Mouse (Mus musculus) urinary bladder, adult 2 months (tissue): ENCODE results near the gene Mdk. TPM values are rescaled to one million over a fixed set of nuclear protein-coding genes. Genes with fewer than 3 reads are reported as not detected.

Experiments used
- DNase-seq: peaks from one replicate; pipeline ENCODE4 v3.0.0; 2022; ENCODE audit warnings: low spot score
- polyA plus RNA-seq: library from polyadenylated mRNA; depleted of rRNA; stranded (reverse); fragments of >200 nt; gene quantifications from 2 replicates; pipeline ENCODE4 v1.2.3, GENCODE M21; 2012; rRNA removed

The Mdk gene
- polyA plus RNA-seq, result 34.7 and 37.5 TPM in 2 replicates

DNA sequence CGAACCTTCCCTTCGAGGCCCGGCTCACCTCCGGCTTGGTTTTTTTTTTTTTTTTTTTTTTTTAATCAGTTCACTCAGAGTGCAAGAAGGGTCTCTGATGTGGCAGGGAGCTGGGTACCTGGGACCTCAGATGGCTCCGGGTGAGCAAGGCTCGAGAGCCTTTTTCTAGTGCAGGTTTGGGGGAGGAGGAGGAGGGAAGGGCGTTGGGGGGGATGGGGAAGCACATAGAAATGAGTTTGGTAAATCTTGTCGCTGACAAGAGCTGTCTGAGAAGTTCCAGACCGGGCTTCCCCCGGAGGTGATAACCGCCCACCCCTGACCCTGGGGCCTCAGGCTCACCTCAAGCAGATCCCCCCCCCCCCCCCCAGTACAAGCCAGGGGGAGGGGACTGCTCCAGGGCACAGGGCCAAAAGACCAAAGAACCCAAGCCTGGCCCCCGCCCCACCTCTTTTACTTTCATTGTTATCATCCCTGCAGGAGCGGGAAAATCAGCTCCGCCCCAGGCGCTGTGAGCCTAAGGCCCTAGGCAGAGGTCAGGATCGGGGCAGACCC is at the start of gene Mdk:
Gene Mdk (minus strand): TSS at position 138 of the 552 bp plus-strand sequence.
- no peak for DNase-seq

DNA sequence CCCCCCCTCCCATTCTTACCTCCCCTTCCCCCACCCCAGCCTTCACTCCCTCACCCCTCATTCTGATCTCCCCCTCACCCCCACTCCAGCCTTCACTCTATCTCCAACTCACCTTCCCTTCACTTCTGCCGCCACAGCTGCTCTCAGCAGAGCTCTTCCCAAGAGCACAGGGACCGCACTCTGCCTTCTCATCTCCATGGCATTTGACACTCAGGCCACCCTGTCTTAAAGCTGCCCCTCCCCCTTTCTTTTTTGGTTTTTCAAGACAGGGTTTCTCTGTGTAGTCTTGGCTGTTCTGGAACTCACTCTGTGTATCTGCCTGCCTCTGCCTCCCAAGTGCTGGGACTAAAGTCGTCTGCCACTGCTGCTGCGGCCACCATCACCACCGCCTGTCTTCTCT is 48.7 kb upstream of the Mdk start:
- DNase-seq, result no peak

DNA sequence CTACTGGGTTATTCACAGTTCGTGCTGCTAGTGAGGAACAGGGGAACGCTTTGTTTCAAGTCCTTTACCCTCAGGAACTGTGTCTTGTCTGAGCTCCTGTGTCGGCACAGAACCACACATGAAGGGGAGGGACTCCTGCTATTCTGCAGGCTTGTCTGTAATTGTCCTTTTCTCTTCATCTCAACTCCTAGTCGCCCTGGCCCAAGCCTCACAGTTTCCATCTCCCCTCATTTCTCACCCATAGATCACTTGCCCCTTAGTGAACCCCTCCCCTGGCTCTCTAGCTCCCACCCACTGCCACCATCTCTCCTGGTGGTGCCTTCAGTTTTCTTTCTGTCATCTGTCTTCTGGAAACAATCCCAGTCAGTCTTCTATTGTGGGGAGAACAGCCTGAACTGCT is 48.1 kb upstream of the Mdk start:
- DNase-seq, result no peak

DNA sequence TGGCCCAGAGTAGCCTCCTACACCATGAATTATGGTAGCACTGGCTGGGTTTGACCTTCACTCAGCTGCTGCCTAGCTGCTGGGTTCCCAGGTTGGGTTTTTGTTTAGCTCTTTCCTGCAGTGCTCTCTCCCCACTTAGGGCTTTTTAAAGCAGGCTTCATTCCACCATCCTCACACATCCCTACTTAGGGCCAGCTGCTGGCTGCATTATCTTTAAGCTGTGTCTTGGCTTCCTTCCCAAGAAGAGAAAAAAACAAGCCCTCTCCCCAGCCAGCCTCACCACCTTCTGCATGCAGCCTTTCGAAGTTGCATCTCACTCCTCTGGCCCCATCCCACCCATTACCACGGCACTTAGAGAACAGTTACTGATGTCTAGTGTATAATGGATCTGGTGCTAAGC is 46.5 kb upstream of the Mdk start:
- DNase-seq, result no peak

DNA sequence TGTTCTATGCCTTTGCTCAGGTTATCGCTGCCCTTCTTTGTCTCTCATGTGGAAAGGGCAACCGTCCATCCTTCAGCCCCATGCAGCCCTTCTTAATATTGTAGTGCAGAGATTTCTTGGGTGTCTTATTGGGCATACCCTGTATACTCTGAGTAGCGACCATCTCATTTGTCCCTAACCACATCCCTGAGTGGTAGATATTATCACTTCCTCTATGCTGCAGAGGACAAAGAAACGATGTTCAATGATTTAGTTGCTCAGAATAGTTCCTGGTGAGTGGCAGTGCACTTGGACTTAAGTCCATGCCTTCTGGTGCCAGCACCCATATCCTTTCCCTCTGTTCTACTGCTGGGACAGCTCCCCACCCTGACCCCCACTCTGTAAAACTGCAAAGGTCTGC is 45.9 kb upstream of the Mdk start:
- no peak for DNase-seq

DNA sequence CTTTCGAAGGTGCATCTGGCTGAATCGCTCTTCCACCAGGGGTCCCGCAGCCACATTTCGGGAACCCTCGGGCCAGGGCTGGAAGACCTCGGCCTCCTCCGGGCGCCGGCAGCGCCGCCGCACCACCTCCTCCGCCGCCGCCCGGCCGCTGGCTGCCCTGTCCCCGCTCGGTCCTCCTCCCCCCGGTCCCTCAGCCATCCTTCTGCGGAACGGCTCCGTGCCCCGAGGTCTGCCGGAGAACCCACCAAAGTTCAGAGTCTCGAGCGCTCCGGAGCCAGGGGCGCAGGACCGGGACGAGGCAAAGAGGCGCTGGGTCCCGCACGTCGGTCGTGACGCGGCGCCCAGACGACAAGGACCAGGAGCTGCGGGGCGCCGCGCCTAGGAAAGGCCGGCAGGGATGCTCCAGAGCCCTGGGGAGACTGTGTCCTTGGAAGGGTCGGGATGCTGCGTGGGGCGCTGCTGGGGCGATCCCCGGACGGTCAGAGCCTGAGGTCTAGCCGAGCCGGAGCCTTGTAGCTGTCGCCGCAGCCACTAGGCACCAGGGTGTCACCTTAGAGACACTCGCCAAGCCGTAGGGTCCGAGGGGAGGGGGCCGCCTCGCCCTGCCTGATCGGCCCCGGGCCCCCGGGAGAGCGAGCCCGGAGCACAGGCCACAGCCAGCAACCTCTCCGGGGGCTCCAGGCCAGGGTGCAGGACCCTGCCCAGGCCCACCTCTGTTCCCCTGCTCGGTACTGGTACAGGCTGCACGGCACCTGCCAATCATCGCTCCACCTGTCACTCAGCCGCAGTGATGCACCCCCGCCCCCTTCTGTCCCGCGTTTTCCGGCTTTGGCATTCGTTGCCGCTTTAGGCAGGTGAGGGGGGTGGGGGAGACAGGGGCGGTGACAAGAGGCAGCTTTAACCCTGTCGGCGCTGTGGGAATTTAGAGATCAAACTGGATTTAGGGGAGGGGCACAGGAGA is 43.8 kb upstream of the Mdk start, which contains the start of gene Dgkz:
Gene Dgkz (minus strand): TSS at position 284 of the 961 bp plus-strand sequence.
- DNase-seq, result no peak

DNA sequence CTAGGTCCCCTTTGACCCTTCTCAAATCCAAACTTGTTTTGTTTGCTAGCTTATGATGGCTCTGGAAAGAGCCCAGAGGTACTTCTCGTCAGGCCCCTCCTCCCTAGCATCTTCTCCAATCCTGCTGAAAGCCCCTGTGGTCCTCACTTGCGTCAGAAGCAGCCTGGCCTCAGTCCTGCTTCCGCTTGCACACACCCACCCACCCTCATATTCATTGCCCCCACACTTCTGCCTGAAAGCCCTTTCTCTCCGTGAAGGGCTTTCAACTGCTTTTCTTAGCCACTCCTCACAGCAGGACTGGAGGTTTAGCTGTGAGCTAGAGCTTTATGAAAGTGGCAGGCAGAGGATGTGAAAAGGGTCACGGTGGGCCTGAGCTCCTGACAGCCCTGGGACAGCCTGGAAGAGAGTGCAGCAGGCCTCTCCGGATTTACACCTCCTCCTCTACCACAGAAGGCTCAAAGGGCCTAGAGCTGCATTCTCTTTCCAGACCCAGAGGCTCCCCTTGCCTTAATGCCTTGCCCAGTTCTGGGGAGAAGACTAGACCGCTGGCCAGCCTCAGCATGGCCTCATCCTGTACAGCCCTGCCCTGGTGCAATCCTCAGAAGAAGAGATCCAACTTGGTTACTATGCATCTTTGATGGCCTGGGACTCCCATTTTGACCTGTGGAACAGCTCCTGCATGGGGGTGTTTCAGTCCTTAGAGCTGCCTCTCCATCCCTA is 41.5 kb upstream of the Mdk start:
- no peak for DNase-seq

DNA sequence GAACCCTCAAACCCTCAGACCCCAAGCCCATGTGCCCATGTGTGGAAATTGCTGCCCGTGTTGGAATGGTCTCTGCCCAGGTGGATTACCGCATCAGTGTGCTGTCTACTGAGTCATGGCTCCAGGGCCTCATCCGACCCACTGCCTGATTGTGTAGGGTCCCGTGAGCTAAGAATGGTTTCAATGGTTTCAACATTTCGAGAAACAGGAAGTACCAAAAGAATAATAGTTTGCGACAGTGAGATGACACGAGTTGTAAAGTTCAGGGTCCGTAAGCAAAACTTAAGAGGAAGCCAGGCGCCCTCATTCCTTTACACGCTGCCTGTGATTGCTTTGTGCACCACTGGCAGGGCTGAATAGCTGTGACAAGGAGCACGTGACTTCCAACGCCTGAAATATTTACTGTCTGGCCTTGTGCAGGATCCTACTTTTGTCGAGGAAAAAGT is 40.0 kb upstream of the Mdk start:
- DNase-seq, result no peak

DNA sequence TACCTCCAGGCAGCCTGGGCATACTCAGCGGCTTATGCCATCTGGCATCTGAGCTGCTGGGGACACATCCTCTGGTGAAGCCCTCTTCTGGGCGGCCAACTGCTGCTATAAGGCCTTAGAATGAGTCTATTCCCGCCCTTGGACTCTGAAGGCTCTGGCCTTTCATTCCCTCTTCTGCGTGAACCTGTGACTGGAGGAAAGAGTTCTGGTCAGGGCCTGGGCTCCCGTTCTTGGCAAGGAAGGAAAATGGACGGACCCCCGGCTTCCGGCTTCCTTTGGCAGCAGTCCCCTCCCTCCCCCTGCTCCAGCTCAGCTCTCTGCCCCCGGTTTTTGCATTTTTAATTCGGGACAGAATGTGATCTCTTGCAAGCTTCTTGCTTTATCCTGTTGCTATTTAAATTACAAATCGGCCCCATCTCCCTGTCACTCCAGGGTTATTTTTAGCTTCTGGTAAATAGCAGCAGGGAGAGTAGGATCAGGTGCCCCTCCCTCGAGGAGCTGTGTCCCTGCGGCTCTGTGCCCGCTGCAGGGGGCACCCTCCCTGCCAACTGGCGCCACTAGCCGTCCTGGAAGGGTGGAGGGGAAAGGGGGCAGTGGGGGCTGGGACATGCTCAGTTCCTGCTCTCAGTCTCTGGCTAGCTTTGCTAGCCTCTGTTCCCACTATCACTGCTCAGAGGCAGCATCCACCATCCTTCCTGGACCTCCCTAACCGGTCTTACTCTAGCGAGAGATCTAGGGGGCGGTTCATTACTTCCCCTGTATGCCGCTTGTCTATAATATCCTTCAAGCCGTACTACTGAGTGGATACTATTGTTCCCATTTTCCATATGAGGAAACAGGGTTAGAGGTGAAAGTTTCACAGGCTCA is 39.4 kb upstream of the Mdk start:
- no peak for DNase-seq

DNA sequence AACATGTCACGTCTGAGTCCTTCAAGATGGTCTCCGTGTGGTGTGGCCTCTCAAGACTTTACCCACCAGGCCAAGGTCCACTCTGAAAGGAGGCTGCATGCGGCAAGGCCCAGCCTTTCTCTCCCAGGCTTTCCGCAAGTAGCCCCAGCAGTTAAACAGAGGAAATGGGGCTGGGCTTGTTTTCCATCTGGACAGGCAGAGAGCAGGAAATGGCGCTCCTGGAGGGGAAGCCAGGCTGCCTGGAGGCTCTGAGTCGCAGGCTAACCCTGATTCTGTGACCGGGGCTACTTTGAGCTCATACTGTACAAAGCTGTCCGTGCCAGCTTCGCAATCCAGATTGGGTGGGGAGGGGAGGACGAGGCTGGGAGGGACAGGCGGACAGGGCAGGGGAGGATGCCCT is 35.9 kb upstream of the Mdk start:
- DNase-seq, result no peak

DNA sequence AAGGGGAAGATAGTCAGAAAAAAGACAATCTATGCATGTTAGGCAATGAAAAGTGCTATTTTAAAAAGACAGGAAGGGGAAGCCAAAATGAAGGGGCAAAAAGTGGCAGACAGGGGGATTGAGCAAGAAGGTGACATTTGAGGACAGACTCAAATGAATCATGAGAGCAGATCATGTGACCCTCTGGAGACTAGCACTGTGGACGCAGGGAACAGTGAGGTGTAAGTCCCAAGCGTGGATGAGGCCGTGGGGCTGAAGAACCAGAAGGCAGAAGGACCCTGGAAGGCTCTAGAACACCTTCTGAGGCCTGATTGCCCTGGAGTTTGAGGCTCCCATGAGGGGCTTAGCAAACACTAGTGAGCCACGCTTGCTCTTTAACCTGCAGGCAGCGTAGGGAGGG is 34.3 kb upstream of the Mdk start:
- DNase-seq, result no peak

DNA sequence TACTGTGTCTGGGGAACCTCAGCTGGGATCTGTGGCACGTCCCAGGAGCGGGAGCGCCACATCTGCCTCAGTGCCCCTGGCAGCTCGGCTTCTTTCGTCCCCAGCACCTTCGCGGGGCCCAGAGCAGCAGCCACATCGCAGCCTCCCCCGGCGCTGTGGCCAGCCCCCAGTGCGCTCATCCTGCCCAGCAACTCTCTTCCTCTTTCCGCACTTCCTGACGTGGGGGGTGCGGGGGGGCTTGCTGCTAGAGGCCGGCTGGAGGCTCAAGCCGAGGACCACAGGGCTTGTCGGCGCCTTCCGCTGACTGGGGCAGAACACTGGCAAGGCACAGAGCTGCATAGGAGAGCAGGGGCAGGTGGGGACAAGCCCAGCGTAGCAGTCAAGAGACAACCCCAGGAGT is 33.3 kb upstream of the Mdk start:
- no peak for DNase-seq

DNA sequence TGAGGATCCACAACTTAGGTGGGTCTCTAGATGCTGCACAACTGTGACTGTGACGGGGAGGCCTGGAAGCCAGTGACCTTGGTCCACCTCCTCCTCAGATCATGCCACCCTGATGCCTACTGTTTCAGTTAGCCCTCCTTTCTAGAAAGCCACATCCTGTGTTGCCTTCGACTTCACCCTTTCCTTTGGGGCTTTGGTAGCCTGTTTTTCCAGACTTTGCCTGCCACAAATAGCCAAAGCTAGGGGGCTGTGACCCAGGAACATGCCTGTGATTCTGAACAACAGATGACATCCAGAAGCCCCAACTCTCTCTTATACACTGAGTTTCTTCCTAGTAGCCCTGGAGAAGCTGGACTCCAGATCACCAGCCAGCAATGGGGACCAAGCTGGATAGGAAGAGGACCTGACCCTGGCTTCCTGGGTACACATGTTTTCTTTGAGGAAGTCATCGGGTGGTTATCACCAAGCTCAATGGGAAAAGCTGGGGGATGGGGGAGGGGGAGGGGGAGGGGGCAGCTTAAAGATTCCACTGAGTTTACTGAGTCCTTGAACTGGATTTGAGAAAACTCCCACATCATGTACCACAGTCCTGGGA is 32.6 kb upstream of the Mdk start:
- DNase-seq, result no peak

DNA sequence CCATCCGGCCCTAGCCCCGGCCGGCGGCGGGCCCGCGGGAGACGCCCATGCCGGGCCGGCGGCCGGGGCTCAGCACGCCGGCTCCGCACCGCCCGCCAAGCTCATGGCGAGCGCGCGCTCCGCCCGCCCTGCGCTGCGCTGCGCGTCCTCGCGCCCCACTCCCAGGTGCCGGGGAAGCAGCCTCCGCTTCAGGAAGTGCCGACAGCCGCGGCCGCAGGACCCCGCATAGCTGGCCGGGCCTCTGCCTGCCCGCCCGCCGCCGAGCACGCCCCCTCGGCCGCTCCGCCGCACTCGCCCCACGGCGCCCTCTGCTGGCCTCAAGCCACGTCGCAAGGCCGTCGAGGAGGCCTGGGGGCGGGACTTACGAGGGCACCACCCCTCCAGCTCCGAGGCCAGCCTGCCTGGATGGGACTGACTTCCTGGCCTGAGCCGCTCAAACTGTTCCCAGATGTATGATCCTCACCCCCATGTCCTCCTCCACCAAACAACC is 31.4 kb upstream of the Mdk start:
- DNase-seq, result peak; percentile 99

DNA sequence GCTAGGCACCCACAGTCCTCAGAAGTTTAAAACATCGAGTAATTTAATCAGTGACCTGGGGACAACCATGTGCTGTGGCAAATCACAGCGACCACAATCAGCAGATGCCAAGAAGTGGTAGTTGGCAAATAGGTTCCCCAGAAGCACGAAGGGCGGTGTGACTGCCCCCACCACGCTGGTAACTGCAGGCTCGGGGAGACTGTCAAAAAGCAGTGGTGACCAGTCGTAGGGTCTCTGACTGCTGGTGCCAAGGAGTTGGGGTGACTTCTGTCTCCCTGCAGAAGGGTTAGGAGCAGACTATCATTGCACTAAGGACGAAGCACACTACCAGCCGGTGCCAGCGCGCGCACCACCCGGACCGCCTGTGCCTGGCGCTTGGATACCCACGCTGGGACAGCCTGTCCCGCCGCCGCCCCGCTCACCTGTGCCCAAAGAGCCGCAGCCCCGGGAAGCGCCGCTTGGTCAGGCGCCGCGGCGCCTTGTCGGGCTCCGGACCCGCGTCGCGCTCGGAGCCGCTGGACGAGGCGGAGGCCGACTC is 30.8 kb upstream of the Mdk start:
- no peak for DNase-seq

DNA sequence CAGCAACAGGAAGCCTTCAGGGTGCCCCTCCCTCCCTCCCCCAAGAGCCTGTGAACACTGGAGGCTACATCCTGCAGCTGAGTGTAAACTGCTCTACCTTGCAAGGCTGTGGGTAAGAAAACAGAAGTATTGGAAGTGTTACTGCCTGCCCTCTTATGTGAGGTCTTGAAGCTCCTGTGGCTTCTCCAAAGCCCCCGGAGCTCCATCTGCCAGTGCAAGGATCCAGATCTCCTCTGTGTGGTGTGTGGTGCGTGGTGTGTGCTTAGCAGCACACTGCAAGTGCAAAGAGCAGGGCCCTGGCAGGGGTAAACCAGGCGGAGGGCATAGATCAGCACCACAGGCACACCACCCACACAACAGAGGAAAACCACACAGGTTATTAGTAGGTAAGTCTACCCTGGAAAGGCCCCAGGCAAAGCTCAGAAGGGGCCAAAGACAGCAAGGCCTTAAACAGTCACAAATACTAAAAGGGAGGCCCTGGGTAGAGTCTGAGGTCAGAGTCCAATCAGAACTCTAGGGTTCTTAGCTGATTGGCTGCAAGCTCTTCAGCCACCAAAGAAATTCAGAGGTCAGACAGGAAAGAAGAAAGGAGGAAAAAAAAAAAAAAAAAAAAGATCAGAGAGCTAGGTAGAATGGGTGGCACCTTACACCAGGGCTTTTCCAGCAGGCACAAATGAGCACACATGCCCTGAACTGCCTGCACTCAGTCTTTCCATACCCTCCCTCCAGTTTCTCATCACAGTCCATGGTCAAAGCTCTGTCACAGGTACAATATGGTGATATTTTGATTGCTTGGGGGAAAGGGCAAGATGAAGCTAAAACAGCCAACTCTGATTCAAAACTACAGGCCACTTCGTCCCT is 30.0 kb upstream of the Mdk start:
- DNase-seq, result no peak

DNA sequence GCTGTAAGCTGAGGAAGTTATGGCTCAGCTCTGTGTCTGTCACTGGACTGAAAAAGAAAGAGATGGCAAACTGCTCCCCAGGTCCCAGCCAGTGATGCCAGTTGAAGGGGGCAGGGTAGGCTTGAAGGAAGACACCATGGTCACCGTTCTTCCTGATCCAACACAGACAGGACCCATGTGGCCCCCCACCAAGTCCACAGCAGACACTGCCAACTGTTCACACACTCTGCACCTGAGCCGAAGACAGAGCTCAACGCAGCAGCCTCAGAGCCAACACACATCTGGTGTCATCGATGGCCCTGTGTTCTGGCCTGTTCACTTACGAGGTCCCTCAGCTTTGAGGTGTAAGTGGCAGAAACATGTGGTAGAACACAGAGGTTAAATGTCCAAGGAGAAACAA is 28.4 kb upstream of the Mdk start:
- no peak for DNase-seq

DNA sequence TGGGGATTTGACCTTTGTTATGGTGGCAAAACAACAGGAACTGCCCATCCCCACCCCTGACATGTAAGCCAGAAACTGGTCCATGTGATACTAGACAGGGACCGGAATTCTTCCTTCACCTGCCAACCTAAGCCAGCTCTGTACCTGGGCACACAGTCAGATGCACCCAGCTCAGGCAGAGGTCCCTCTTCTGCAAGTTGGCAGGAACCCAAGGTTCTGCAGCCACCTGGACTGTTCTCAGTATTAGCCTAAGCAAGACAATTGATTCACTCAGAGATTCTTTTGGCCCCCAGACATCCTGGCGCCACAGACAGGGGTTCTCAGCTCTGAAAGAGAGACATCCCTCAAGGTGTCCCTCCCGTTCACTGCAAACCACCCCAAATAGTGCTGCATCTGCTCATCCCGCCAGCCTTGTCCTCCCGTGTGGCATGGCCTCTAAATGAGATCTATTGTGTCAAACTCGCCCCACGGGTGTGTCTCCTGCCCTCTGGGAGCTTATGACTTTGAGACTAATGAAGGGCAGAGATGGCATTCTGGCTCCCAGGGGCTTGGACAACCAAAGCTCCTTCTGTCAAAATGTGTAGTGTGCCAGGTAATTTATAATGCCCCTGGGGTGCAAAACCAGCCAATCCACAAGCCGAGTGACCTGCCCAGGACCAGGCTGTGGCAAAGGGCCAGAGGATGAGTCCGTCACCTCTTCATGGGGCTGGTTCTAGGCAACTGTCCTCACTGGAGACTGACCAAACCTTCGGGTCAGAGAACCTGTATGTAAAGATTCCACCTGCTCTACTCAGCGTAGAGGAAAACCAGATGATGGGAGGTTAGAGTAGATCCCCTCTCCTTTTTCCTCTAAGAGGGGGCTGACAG is 27.7 kb upstream of the Mdk start:
- no peak for DNase-seq
